Mouse (Mus musculus): ENCODE data around the gene Scd3.

Gene Scd3

GRCm38 (mm10) chr19:44292941-44293768, 90.1 kb downstream of the Scd3 start, which contains the start of gene Scd2:
TSS of gene Scd2 (plus strand) at chr19:44293674.
- in situ Hi-C loops (cut with MboI; ENCODE audit: unreplicated experiment in 2 of 2), result no loop called here
